Mouse (Mus musculus) cortical plate, adult 2 months (tissue): ENCODE results near the gene Oprm1.

Experiments used
- CTCF ChIP-seq: fragments of 200-500 bp; IDR thresholded peaks from 2 replicates; pipeline ENCODE4 v1.5.1; 2011; ENCODE audit warnings: mild to moderate bottlenecking, control low read depth, low read length; ENCODE audit not compliant: insufficient read depth; ENCODE audit errors: extremely low read depth
- POLR2A ChIP-seq: fragments of 200-500 bp; IDR thresholded peaks from 2 replicates; pipeline ENCODE4 v1.6.1; 2011; ENCODE audit warnings: mild to moderate bottlenecking, low read length, control low read depth; ENCODE audit not compliant: insufficient read depth; ENCODE audit errors: extremely low read depth

DNA sequence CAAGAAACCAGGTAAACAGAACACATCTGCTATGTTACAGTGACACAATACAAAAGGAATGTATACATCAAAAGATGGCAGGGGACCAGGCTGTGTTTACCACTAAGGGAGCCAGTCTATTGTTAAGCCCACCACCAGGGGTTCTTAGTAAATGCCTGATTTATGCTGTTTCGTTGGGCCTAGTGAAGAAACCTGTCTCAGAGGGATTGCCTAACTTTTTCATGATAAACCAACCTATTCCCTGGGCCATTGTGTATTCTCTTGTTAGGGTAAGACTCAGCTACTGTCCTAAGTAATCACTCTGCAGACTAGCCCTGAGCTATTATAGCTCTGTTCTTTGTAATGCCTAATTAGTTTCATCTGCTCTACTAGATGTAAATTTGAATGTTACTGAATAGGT, 62.3 kb downstream of the Oprm1 start:
- no peak for TF ChIP-seq CTCF
- no peak for TF ChIP-seq POLR2A
